Mouse (Mus musculus) WW6 (cell line): ENCODE measurements around the gene Atp8b5.

Experiments
- DNase-seq: peaks from one replicate; pipeline ENCODE4 v3.0.0-alpha.2; 2013; ENCODE audit warnings: low read depth, low spot score

The Atp8b5 gene

GRCm38 (mm10) chr4:43383246-43384082 lies 116.5 kb downstream of the Atp8b5 start:
- DNase-seq: no peak

- no peak for DNase-seq
Observed at GRCm38 (mm10) chr4:43384083-43384460, 117.1 kb downstream of the Atp8b5 start.

- no peak for DNase-seq
Observed at GRCm38 (mm10) chr4:43384541-43384940, 117.6 kb downstream of the Atp8b5 start.

GRCm38 (mm10) chr4:43386932-43387331 lies 120.0 kb downstream of the Atp8b5 start:
- no peak for DNase-seq

- no peak for DNase-seq
Observed at GRCm38 (mm10) chr4:43389390-43389789, 122.4 kb downstream of the Atp8b5 start.

GRCm38 (mm10) chr4:43389845-43390440 lies 123.0 kb downstream of the Atp8b5 start:
- DNase-seq: no peak

GRCm38 (mm10) chr4:43391521-43392050 lies 124.6 kb downstream of the Atp8b5 start:
- no peak for DNase-seq

GRCm38 (mm10) chr4:43394345-43394891 lies 127.5 kb downstream of the Atp8b5 start:
- no peak for DNase-seq

GRCm38 (mm10) chr4:43395147-43395546 lies 128.2 kb downstream of the Atp8b5 start:
- no peak for DNase-seq

- DNase-seq: no peak
Observed at GRCm38 (mm10) chr4:43395836-43396235, 128.9 kb downstream of the Atp8b5 start.

- no peak for DNase-seq
Observed at GRCm38 (mm10) chr4:43396381-43396780, 129.4 kb downstream of the Atp8b5 start.

- DNase-seq: no peak
Observed at GRCm38 (mm10) chr4:43398014-43398413, 131.1 kb downstream of the Atp8b5 start.

- no peak for DNase-seq
Observed at GRCm38 (mm10) chr4:43398829-43399331, 131.9 kb downstream of the Atp8b5 start.

GRCm38 (mm10) chr4:43399391-43400131 lies 132.6 kb downstream of the Atp8b5 start:
- DNase-seq: no peak

- DNase-seq: no peak
Observed at GRCm38 (mm10) chr4:43400976-43401375, 134.0 kb downstream of the Atp8b5 start.

- DNase-seq: no peak
Observed at GRCm38 (mm10) chr4:43401486-43401885, 134.5 kb downstream of the Atp8b5 start.

GRCm38 (mm10) chr4:43402212-43402611 lies 135.3 kb downstream of the Atp8b5 start:
- no peak for DNase-seq

- DNase-seq: no peak
Observed at GRCm38 (mm10) chr4:43404697-43405096, 137.7 kb downstream of the Atp8b5 start.

- no peak for DNase-seq
Observed at GRCm38 (mm10) chr4:43406162-43406971, 139.4 kb downstream of the Atp8b5 start.

GRCm38 (mm10) chr4:43407071-43407920 lies 140.3 kb downstream of the Atp8b5 start:
- no peak for DNase-seq
